Mouse (Mus musculus) testis, adult 2 months (tissue): ENCODE measurements at regions not wholly inside any gene's neighbourhood (a gene's known extent, or its start where the extent isn't known, plus 50 kb on each side); places are given as distances from the start of the nearest gene placed in this dataset.

Source experiments
- H3K27ac ChIP-seq: fragments of 200-500 bp; 2 replicates; pipeline ENCODE4 v1.5.1; 2012; ENCODE audit warnings: low read depth, low read length; ENCODE audit not compliant: control insufficient read depth, insufficient read depth
- H3K27me3 ChIP-seq: fragments of 200-500 bp; 2 replicates; pipeline ENCODE4 v1.6.1; 2012; ENCODE audit warnings: mild to moderate bottlenecking, low read length, moderate library complexity; ENCODE audit not compliant: control insufficient read depth, insufficient read depth
- H3K36me3 ChIP-seq: fragments of 200-500 bp; 2 replicates; pipeline ENCODE4 v1.6.1; 2012; ENCODE audit warnings: mild to moderate bottlenecking, low read length; ENCODE audit not compliant: control insufficient read depth, insufficient read depth
- H3K4me1 ChIP-seq: fragments of 200-500 bp; 2 replicates; pipeline ENCODE4 v1.6.1; 2012; ENCODE audit warnings: low read length; ENCODE audit not compliant: control insufficient read depth, insufficient read depth
- H3K4me3 ChIP-seq: fragments of 200-500 bp; 2 replicates; pipeline ENCODE4 v1.5.1; 2012; ENCODE audit warnings: low read depth, mild to moderate bottlenecking, low read length, moderate library complexity, mixed read lengths; ENCODE audit not compliant: control insufficient read depth
- CTCF ChIP-seq: fragments of 200-500 bp; IDR thresholded peaks from 2 replicates; pipeline ENCODE4 v1.5.1; 2012; ENCODE audit warnings: low read depth, mild to moderate bottlenecking, inconsistent platforms, low read length, moderate library complexity; ENCODE audit not compliant: control insufficient read depth, insufficient read depth, insufficient replicate concordance
- POLR2A ChIP-seq: fragments of 200-500 bp; IDR thresholded peaks from 2 replicates; pipeline ENCODE4 v1.6.1; 2012; ENCODE audit warnings: low read depth, mild to moderate bottlenecking, inconsistent platforms, low read length, moderate library complexity; ENCODE audit not compliant: control insufficient read depth

- Histone ChIP-seq H3K27me3 (no peaks in the 10 kb centered on the region), H3K4me3 (no peak overlapping the region), H3K4me1 (peaks cover 2% of the 10 kb centered on the region; the same call in 1 of the 2 replicates), H3K36me3 (no peaks in the 10 kb centered on the region), H3K27ac (no peak overlapping the region)
- no peak for TF ChIP-seq POLR2A
- no peak for TF ChIP-seq CTCF
These were observed 98.7 kb downstream of the 4930505A04Rik start for GRCm38 (mm10) chr11:30372924-30373323.

GRCm38 (mm10) chr11:30371963-30372362 lies 99.7 kb downstream of the 4930505A04Rik start:
- Histone ChIP-seq H3K4me1 (peaks cover 2% of the 10 kb centered on the region; the same call in 1 of the 2 replicates), H3K27me3 (no peaks in the 10 kb centered on the region), H3K4me3 (no peak overlapping the region), H3K27ac (no peak overlapping the region), H3K36me3 (no peaks in the 10 kb centered on the region)
- TF ChIP-seq POLR2A, result no peak
- TF ChIP-seq CTCF, result no peak

- no peaks in the 10 kb centered on the region for H3K36me3 ChIP-seq
- TF ChIP-seq CTCF (no peak), POLR2A (no peak)
- no peaks in the 10 kb centered on the region; the same call in 1 of the 2 replicates for H3K4me1 ChIP-seq
- no peak overlapping the region for H3K4me3 ChIP-seq
- H3K27me3 ChIP-seq, result no peaks in the 10 kb centered on the region
- H3K27ac ChIP-seq, result no peak overlapping the region
These were observed 101.7 kb upstream of the Sptbn1 start for GRCm38 (mm10) chr11:30369601-30370240.

GRCm38 (mm10) chr11:30367373-30368225 lies 99.6 kb upstream of the Sptbn1 start:
- Histone ChIP-seq H3K27ac (peak overlapping the region; percentile 67; the same call in 1 of the 2 replicates), H3K27me3 (no peaks in the 10 kb centered on the region), H3K4me1 (no peaks in the 10 kb centered on the region; the same call in 1 of the 2 replicates), H3K36me3 (no peaks in the 10 kb centered on the region), H3K4me3 (no peak overlapping the region)
- TF ChIP-seq CTCF (no peak), POLR2A (no peak)

GRCm38 (mm10) chr11:30366491-30366890 lies 98.5 kb upstream of the Sptbn1 start:
- TF ChIP-seq CTCF (no peak), POLR2A (no peak)
- Histone ChIP-seq H3K27ac (no peak overlapping the region), H3K36me3 (no peaks in the 10 kb centered on the region), H3K4me1 (no peaks in the 10 kb centered on the region; the same call in 1 of the 2 replicates), H3K4me3 (no peak overlapping the region), H3K27me3 (no peaks in the 10 kb centered on the region)

GRCm38 (mm10) chr11:30364993-30365392 lies 97.0 kb upstream of the Sptbn1 start:
- TF ChIP-seq POLR2A (no peak), CTCF (no peak)
- H3K36me3 ChIP-seq, result no peaks in the 10 kb centered on the region
- H3K4me3 ChIP-seq, result no peak overlapping the region
- H3K27me3 ChIP-seq, result no peaks in the 10 kb centered on the region
- no peak overlapping the region for H3K27ac ChIP-seq
- H3K4me1 ChIP-seq, result no peaks in the 10 kb centered on the region

GRCm38 (mm10) chr11:30364591-30364990 lies 96.6 kb upstream of the Sptbn1 start:
- H3K4me1 ChIP-seq, result no peaks in the 10 kb centered on the region
- TF ChIP-seq CTCF, result no peak
- TF ChIP-seq POLR2A, result no peak
- no peak overlapping the region for H3K4me3 ChIP-seq
- no peaks in the 10 kb centered on the region for H3K27me3 ChIP-seq
- H3K36me3 ChIP-seq, result no peaks in the 10 kb centered on the region
- H3K27ac ChIP-seq, result no peak overlapping the region
